Mouse (Mus musculus) hindbrain, embryonic 12.5 days (tissue): ENCODE results near the gene Vcam1. TPM values are rescaled to one million over a fixed set of nuclear protein-coding genes. Genes with fewer than 3 reads are reported as not detected.

ENCODE experiments used
- ATAC-seq: fragments of 200-750 bp; cut with Nextera tagmentation; 2 replicates; pipeline ENCODE4 v1.8.0; 2017; ENCODE audit warnings: moderate TSS enrichment; ENCODE audit not compliant: low FRiP score
- H3K27ac ChIP-seq: fragments of 300-500 bp; sonication (generic); 2 replicates; pipeline ENCODE4 v1.5.1; 2016; ENCODE audit warnings: mild to moderate bottlenecking
- H3K27me3 ChIP-seq: fragments of 300-500 bp; sonication (generic); 2 replicates; pipeline ENCODE4 v1.6.1; 2016; ENCODE audit warnings: mild to moderate bottlenecking
- H3K36me3 ChIP-seq: fragments of 300-500 bp; sonication (generic); 2 replicates; pipeline ENCODE4 v1.6.1; 2016; ENCODE audit warnings: mild to moderate bottlenecking
- H3K4me1 ChIP-seq: fragments of 300-500 bp; sonication (generic); 2 replicates; pipeline ENCODE4 v1.6.1; 2016
- H3K4me2 ChIP-seq: fragments of 300-500 bp; sonication (generic); replicated peaks from 2 replicates; pipeline ENCODE4 v1.6.1; 2016; ENCODE audit warnings: mild to moderate bottlenecking
- H3K4me3 ChIP-seq: fragments of 300-500 bp; sonication (generic); 2 replicates; pipeline ENCODE4 v1.5.1; 2016; ENCODE audit warnings: mild to moderate bottlenecking
- H3K9ac ChIP-seq: fragments of 300-500 bp; sonication (generic); 2 replicates; pipeline ENCODE4 v1.6.1; 2016; ENCODE audit warnings: mild to moderate bottlenecking, moderate library complexity
- H3K9me3 ChIP-seq: fragments of 300-500 bp; sonication (generic); replicated peaks from 2 replicates; pipeline ENCODE4 v1.6.1; 2016; ENCODE audit warnings: mild to moderate bottlenecking
- WGBS: fragments of 180-500 bp; shearing (Covaris S2); methylation state at CpG from one replicate; pipeline ENCODE4 v1.1.7; 2016; 5-methylcytosine and 5-hydroxymethylcytosine counted together
- polyA plus RNA-seq: library from polyadenylated mRNA; unstranded; fragments of >200 nt; fragmentation: Nextera tagmentation; extraction: Ambion mirVana; gene quantifications from 2 replicates; pipeline ENCODE4 v1.2.1, GENCODE M21; 2016

The Vcam1 gene
- polyA plus RNA-seq: 81.2 and 90.2 TPM in 2 replicates

- H3K4me3 ChIP-seq: peak within 1 kb of the TSS; percentile 27
- no peaks in the 10 kb centered on the region for H3K9me3 ChIP-seq
- WGBS: 2% methylated on average over 9 of the region's 9 CpGs
- ATAC-seq: peak; percentile 62
- peak within 1 kb of the TSS; percentile 62 for H3K27ac ChIP-seq
- H3K9ac ChIP-seq: peak within 1 kb of the TSS; percentile 43
- no peaks in the 10 kb centered on the region for H3K27me3 ChIP-seq
- peaks cover 10% of the 10 kb centered on the region for H3K4me1 ChIP-seq
- no peaks in the 10 kb centered on the region for H3K36me3 ChIP-seq
- peak within 1 kb of the TSS; percentile 48 for H3K4me2 ChIP-seq
These were observed at the start of gene Vcam1 for GRCm38 (mm10) chr3:116129259-116129738. Gene Vcam1 (minus strand): TSS chr3:116129688.

GRCm38 (mm10) chr3:116175106-116175505 lies 45.6 kb upstream of the Vcam1 start:
- H3K9ac ChIP-seq: no peak overlapping the region
- H3K9me3 ChIP-seq: no peaks in the 10 kb centered on the region
- no peak for ATAC-seq
- H3K4me1 ChIP-seq: no peaks in the 10 kb centered on the region
- 91% methylated on average over 6 of the region's 6 CpGs for WGBS
- no peak overlapping the region for H3K4me2 ChIP-seq
- no peaks in the 10 kb centered on the region for H3K27me3 ChIP-seq
- no peak overlapping the region for H3K4me3 ChIP-seq
- H3K27ac ChIP-seq: no peak overlapping the region
- H3K36me3 ChIP-seq: no peaks in the 10 kb centered on the region

DNA sequence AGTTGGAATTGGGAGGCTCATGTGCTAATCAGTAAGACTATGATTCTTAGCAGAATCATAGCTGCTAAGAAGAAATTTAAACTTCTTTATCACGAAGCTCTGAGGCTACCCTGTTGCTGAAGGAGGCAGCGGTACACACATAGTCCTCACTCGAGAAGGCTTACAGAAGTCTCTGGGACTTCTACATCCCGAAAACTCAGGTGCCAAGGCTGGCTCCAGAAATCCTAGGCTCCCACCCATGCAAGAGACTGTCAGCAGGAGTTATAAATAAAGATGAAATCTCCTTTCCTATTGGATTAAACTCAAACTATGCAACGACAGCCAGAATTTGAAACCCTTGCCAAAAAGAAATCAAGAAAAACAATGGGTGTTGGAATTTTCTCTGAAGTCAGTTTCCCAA lies 42.0 kb upstream of the Vcam1 start:
- 84% methylated on average over 5 of the region's 5 CpGs for WGBS
- H3K4me2 ChIP-seq: no peak overlapping the region
- no peaks in the 10 kb centered on the region for H3K27me3 ChIP-seq
- no peak overlapping the region for H3K4me3 ChIP-seq
- no peaks in the 10 kb centered on the region for H3K36me3 ChIP-seq
- ATAC-seq: no peak
- no peaks in the 10 kb centered on the region for H3K4me1 ChIP-seq
- H3K9me3 ChIP-seq: no peaks in the 10 kb centered on the region
- H3K9ac ChIP-seq: no peak overlapping the region
- H3K27ac ChIP-seq: no peak overlapping the region

DNA sequence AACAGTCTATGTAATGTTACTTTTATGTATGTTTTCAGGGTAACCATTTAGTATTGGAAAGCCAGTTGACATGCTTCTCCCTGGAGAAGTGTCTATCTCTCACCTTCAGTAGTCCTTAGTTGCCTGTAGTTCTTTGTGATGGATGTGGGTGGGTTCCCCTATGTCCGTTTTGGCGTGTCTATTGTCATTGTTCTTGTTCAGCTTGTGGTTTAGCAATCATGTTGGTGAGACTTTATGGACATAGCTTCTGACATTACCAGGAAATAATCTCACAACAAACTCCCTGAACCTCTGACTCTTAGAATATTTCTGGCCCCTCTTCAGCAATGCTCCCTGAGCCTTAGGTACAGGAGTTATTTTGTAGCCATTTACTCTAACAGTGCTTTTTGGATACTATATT lies 38.6 kb upstream of the Vcam1 start:
- no peak for ATAC-seq

DNA sequence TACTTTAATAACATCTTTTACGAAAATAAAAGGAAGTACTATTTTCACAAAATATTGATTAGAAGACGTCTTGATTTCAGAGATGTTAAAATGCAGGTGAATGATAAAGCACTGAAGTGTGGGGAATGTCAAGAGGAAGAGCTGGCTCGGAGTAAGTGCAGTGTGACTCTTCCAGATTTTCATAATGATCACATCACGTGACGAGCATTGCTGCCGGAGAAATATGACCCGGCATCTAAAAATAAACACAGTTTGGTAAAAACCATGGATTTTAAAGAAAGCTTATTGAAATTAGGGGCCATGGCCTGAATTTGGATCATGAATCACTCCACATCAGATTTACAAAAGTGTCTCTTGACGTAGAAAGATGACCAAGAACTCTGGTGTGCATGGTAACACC lies 36.8 kb upstream of the Vcam1 start:
- no peak for ATAC-seq

More for the DNA sequence above, 38.6 kb upstream of the Vcam1 start:
- 92% methylated on average over 2 of the region's 2 CpGs for WGBS
- Histone ChIP-seq H3K36me3 (no peaks in the 10 kb centered on the region), H3K4me2 (no peak overlapping the region), H3K9me3 (no peaks in the 10 kb centered on the region), H3K4me3 (no peak overlapping the region), H3K27ac (no peak overlapping the region), H3K4me1 (no peaks in the 10 kb centered on the region), H3K27me3 (no peaks in the 10 kb centered on the region), H3K9ac (no peak overlapping the region)

GRCm38 (mm10) chr3:116165030-116165429 lies 35.5 kb upstream of the Vcam1 start:
- ATAC-seq: no peak
- no peak overlapping the region for H3K4me3 ChIP-seq
- no peak overlapping the region for H3K27ac ChIP-seq
- no peaks in the 10 kb centered on the region for H3K27me3 ChIP-seq
- H3K4me1 ChIP-seq: no peaks in the 10 kb centered on the region
- 74% methylated on average over 1 of the region's 1 CpGs for WGBS
- H3K4me2 ChIP-seq: no peak overlapping the region
- no peaks in the 10 kb centered on the region for H3K9me3 ChIP-seq
- H3K36me3 ChIP-seq: no peaks in the 10 kb centered on the region
- no peak overlapping the region for H3K9ac ChIP-seq

More for the DNA sequence above, 36.8 kb upstream of the Vcam1 start:
- no peak overlapping the region for H3K9ac ChIP-seq
- H3K27ac ChIP-seq: no peak overlapping the region
- H3K27me3 ChIP-seq: no peaks in the 10 kb centered on the region
- no peaks in the 10 kb centered on the region for H3K4me1 ChIP-seq
- H3K4me3 ChIP-seq: no peak overlapping the region
- WGBS: 88% methylated on average over 8 of the region's 8 CpGs
- H3K4me2 ChIP-seq: no peak overlapping the region
- H3K36me3 ChIP-seq: no peaks in the 10 kb centered on the region
- no peaks in the 10 kb centered on the region for H3K9me3 ChIP-seq

DNA sequence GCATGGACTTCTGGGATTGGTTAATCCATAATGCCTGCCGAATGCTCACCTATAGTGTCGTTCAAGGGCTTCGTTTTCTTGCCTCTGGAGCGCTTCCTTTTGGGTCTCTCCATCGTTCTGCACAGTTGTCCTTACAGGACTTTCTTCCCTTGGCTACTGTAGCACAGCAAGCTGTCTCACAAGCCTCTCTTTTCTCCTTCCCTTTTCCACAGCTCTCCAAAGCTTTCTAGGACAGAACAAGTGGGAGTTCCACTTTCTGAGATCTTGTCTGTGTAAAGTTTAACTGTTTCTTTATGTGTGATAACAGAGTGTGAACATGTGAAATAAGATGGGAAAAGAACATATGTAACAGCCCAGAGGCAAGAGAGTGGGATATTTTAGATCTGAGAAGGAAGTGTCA lies 34.0 kb upstream of the Vcam1 start:
- Histone ChIP-seq H3K4me3 (no peak overlapping the region), H3K27me3 (no peaks in the 10 kb centered on the region), H3K9ac (no peak overlapping the region), H3K4me1 (no peaks in the 10 kb centered on the region), H3K36me3 (no peaks in the 10 kb centered on the region), H3K9me3 (no peaks in the 10 kb centered on the region), H3K4me2 (no peak overlapping the region), H3K27ac (no peak overlapping the region)
- WGBS: 85% methylated on average over 5 of the region's 5 CpGs
- no peak for ATAC-seq

DNA sequence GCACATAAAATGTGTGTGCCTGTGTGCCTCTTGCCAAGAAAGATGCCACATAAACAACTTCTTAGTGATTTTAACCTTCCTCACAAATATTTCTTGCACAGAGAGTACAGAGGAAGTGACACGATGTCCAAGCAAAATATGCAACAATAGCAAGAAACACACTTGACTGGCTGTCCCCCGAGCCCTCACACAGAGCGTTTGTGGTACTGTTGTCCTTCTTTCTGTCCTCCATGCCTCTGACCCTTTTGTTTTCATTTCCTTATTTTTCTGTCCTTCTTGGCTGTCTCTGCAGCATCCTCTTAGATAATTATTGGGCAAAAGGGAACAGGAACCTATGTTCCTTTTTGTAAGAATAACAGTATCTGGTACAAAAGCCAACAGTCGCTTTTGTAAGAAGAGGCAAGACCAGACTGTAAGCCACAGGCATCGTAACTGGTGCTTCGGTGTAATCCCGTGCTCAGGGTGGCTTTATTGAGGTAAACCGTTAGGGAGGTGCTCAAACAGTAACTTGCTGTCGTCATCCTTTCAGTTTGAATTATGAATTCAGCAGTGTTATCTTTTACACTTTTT lies 32.7 kb upstream of the Vcam1 start:
- Histone ChIP-seq H3K9ac (no peak overlapping the region), H3K4me3 (no peak overlapping the region), H3K4me1 (no peaks in the 10 kb centered on the region), H3K27ac (no peak overlapping the region), H3K36me3 (no peaks in the 10 kb centered on the region), H3K4me2 (no peak overlapping the region), H3K9me3 (no peaks in the 10 kb centered on the region), H3K27me3 (no peaks in the 10 kb centered on the region)
- ATAC-seq: no peak
- 88% methylated on average over 9 of the region's 9 CpGs for WGBS

GRCm38 (mm10) chr3:116159376-116159775 lies 29.9 kb upstream of the Vcam1 start:
- Histone ChIP-seq H3K36me3 (no peaks in the 10 kb centered on the region), H3K27me3 (no peaks in the 10 kb centered on the region), H3K9ac (no peak overlapping the region), H3K27ac (no peak overlapping the region), H3K9me3 (no peaks in the 10 kb centered on the region), H3K4me1 (no peaks in the 10 kb centered on the region), H3K4me2 (no peak overlapping the region), H3K4me3 (no peak overlapping the region)
- 94% methylated on average over 5 of the region's 5 CpGs for WGBS
- ATAC-seq: no peak

- Histone ChIP-seq H3K9ac (no peak overlapping the region), H3K27me3 (no peaks in the 10 kb centered on the region), H3K4me3 (no peak overlapping the region), H3K4me1 (no peaks in the 10 kb centered on the region), H3K4me2 (no peak overlapping the region), H3K9me3 (no peaks in the 10 kb centered on the region), H3K27ac (no peak overlapping the region), H3K36me3 (no peaks in the 10 kb centered on the region)
- WGBS: 70% methylated on average over 13 of the region's 13 CpGs
- ATAC-seq: no peak
These were observed 28.0 kb upstream of the Vcam1 start for GRCm38 (mm10) chr3:116157447-116157990.

DNA sequence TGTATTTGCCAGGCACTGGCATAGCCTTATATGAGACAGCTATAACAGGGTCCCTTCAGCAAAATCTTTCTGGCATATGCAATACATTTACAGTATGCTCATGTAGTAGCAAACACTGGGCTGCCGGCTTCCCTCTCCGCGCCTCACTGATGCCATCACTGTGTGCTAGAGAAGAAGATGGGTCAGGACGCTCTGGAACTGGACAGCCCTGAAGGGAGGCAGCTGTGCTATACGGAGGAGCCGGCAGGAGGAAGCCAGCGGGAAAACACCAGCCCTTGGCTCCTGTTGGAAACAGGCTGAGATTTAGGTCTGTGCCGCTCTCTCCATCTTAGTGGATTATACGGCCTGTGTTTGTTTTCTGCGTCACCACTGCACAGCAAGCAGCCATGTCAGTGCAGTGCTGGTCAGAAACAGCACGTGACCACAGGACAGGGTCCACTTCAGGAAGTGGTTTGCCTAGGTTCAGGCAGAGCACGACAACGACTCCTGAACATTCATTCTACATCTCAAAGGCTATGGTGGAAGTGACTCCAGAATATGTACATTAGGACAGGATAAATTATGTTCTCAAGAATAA lies 20.7 kb upstream of the Vcam1 start:
- no peaks in the 10 kb centered on the region for H3K9me3 ChIP-seq
- H3K27me3 ChIP-seq: no peaks in the 10 kb centered on the region
- no peak overlapping the region for H3K9ac ChIP-seq
- H3K4me2 ChIP-seq: no peak overlapping the region
- 81% methylated on average over 13 of the region's 13 CpGs for WGBS
- H3K4me3 ChIP-seq: no peak overlapping the region
- no peaks in the 10 kb centered on the region for H3K36me3 ChIP-seq
- H3K4me1 ChIP-seq: no peaks in the 10 kb centered on the region
- no peak overlapping the region for H3K27ac ChIP-seq
- peak; percentile 40; the same call in 1 of the 2 replicates for ATAC-seq

- Histone ChIP-seq H3K4me1 (no peaks in the 10 kb centered on the region), H3K9me3 (no peaks in the 10 kb centered on the region), H3K4me3 (no peak overlapping the region), H3K27me3 (no peaks in the 10 kb centered on the region), H3K4me2 (no peak overlapping the region), H3K36me3 (no peaks in the 10 kb centered on the region), H3K9ac (no peak overlapping the region), H3K27ac (no peak overlapping the region)
- 57% methylated on average over 4 of the region's 4 CpGs for WGBS
- ATAC-seq: no peak
These were observed 19.6 kb upstream of the Vcam1 start for GRCm38 (mm10) chr3:116149096-116149495.

DNA sequence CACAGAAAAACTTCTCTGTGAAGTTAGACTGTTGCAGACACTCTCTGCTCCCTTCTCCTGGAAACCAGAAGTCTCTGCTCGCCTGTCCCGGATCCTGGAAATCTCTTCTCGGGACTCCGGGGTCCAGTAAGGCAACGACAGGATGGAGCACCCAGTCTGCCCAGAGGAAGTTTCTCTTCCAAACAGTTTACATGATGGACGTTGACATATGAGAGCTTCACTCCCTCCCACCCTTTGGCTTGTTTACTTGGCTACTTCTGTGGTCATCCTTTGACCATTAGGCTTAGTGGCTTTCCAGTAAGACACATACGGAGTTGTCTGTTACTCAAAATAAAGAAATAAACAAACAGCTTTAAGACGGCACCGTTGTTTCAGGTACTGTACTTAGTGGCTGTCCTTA lies 19.2 kb upstream of the Vcam1 start:
- no peak for ATAC-seq
- Histone ChIP-seq H3K9me3 (no peaks in the 10 kb centered on the region), H3K4me3 (no peak overlapping the region), H3K9ac (no peak overlapping the region), H3K4me1 (no peaks in the 10 kb centered on the region), H3K36me3 (no peaks in the 10 kb centered on the region), H3K4me2 (no peak overlapping the region), H3K27ac (no peak overlapping the region), H3K27me3 (no peaks in the 10 kb centered on the region)
- 70% methylated on average over 9 of the region's 9 CpGs for WGBS
